Mouse (Mus musculus) right cerebral cortex, postnatal 10 days (tissue): ENCODE measurements around the gene Srpk1.
"Not testable (repeated sequence)": the region's sequence is repeated elsewhere in the genome, so short reads cannot be mapped to it uniquely, and the experiment has no call there.

Source experiments
- DNase-seq, 2 experiments: peaks; one replicate each; pipeline ENCODE4 v3.0.0; 2021; ENCODE audit warnings: low spot score in 2 of 2

Gene Srpk1

GRCm38 (mm10) chr17:28556635-28557396, 65.7 kb downstream of the Srpk1 start:
- DNase-seq: no peak

- DNase-seq: not testable (repeated sequence)
Measured at GRCm38 (mm10) chr17:28554021-28554420, 68.5 kb downstream of the Srpk1 start.

- DNase-seq: peak; percentile 78
Measured at GRCm38 (mm10) chr17:28553040-28553793, 69.3 kb downstream of the Srpk1 start.

- no peak for DNase-seq
Measured at GRCm38 (mm10) chr17:28549111-28549510, 73.4 kb downstream of the Srpk1 start, which contains the start of gene Clpsl2. Clpsl2 (plus strand) TSS chr17:28549411.

- DNase-seq: no peak
Measured at GRCm38 (mm10) chr17:28548550-28548949, 74.0 kb downstream of the Srpk1 start.

- no peak for DNase-seq
Measured at GRCm38 (mm10) chr17:28546925-28547324, 75.6 kb downstream of the Srpk1 start.

GRCm38 (mm10) chr17:28537881-28538280, 84.6 kb downstream of the Srpk1 start:
- no peak for DNase-seq
